Comparison of ENCODE assay signal across 20 mouse cellular contexts in genomic region chr2:102792804-102793203, GRCm38 (mm10).
"Had no signal": no experiment of that assay in that cellular context is flagged by ENCODE, and none has a peak within 500 bp of the region (broad histone marks: within the 10 kb centered on the region; RNA-seq: fewer than 3 reads in every experiment).

No protein-coding gene starts in this region.

- DNase-seq: kidney, adult 18-20 months; kidney, adult 9 months; kidney, postnatal 14 days; kidney, postnatal 4 days; liver, postnatal 0 days; right cerebral cortex, postnatal 25 days; spleen, adult 18-20 months; thymus, postnatal 25 days had no signal

- H3K27ac ChIP-seq: limb, embryonic 12.5 days; liver, embryonic 14.5 days; midbrain, embryonic 12.5 days; midbrain, embryonic 15.5 days; neural tube, embryonic 12.5 days; neural tube, embryonic 15.5 days; stomach, embryonic 15.5 days had no signal

- H3K9me3 ChIP-seq: limb, embryonic 12.5 days; megakaryocyte, embryonic 14.5 days; midbrain, embryonic 12.5 days; midbrain, embryonic 15.5 days; neural tube, embryonic 12.5 days; neural tube, embryonic 15.5 days; stomach, embryonic 15.5 days had no signal

- H3K4me1 ChIP-seq: megakaryocyte, embryonic 14.5 days; midbrain, embryonic 12.5 days; midbrain, embryonic 15.5 days; neural tube, embryonic 12.5 days; stomach, embryonic 15.5 days had no signal

- ATAC-seq: intestine, embryonic 16.5 days; liver, postnatal 0 days; lung, postnatal 0 days; midbrain, embryonic 15.5 days had no signal

- H3K36me3 ChIP-seq: limb, embryonic 12.5 days; midbrain, embryonic 12.5 days; midbrain, embryonic 15.5 days; neural tube, embryonic 12.5 days; neural tube, embryonic 15.5 days; stomach, embryonic 15.5 days had no signal

- H3K27me3 ChIP-seq: limb, embryonic 12.5 days; midbrain, embryonic 12.5 days; midbrain, embryonic 15.5 days; neural tube, embryonic 12.5 days; neural tube, embryonic 15.5 days; stomach, embryonic 15.5 days had no signal

- H3K4me2 ChIP-seq: limb, embryonic 12.5 days; liver, embryonic 11.5 days; lung, embryonic 14.5 days; midbrain, embryonic 12.5 days; midbrain, embryonic 15.5 days; neural tube, embryonic 12.5 days; neural tube, embryonic 15.5 days; stomach, embryonic 15.5 days had no signal

- H3K9ac ChIP-seq: limb, embryonic 12.5 days; liver, embryonic 14.5 days; liver, postnatal 0 days; lung, embryonic 14.5 days; midbrain, embryonic 12.5 days; midbrain, embryonic 15.5 days; neural tube, embryonic 12.5 days; neural tube, embryonic 15.5 days; stomach, embryonic 15.5 days had no signal

- H3K4me3 ChIP-seq: limb, embryonic 12.5 days; megakaryocyte, embryonic 14.5 days; midbrain, embryonic 12.5 days; midbrain, embryonic 15.5 days; neural tube, embryonic 12.5 days; neural tube, embryonic 15.5 days; stomach, embryonic 15.5 days had no signal
